Comparison of ENCODE assay signal across 7 mouse cellular contexts in genomic region chr6:9234802-9235201, GRCm38 (mm10).
DNase-seq lines count a peak whose midpoint lies in the region; ATAC-seq and TF ChIP-seq lines count a peak whose summit lies in the region.

No protein-coding gene starts in this region.

- CTCF ChIA-PET in Patski (lab: Charles Lee): interaction anchor here (1.2 kb wide), 2 partner anchors 12 to 31 kb away, joined by 3 read pairs; no protein-coding TSS in a partner anchor

- H3K27me3 ChIP-seq in CH12.LX (replicated peaks): no peaks in the 10 kb centered on the region
- no peaks in the 10 kb centered on the region for H3K27me3 ChIP-seq in Patski
- H3K27me3 ChIP-seq in embryonic facial prominence, embryonic 11.5 days (ENCODE audit: control insufficient read depth, insufficient read depth, low read length): no peaks in the 10 kb centered on the region

- ATAC-seq in Patski: no peak
- ATAC-seq in embryonic facial prominence, embryonic 11.5 days (replicated peaks; ENCODE audit: insufficient number of reproducible peaks, low FRiP score, low TSS enrichment, low read depth): no peak
- ATAC-seq in granulocyte monocyte progenitor cell, adult 5-6 weeks (replicated peaks; ENCODE audit: poor library complexity, severe bottlenecking): no peak

- no peak for TF ChIP-seq EP300 in CH12.LX (IDR thresholded peaks at IDR 0.05; ENCODE audit: low read length)

- H3K4me3 ChIP-seq in CH12.LX (replicated peaks in 1 of 3; ENCODE audit: low read depth in 2 of 3, low read length in 2 of 3, poor library complexity in 1 of 3): no peak overlapping the region
- H3K4me3 ChIP-seq in embryonic facial prominence, embryonic 11.5 days (ENCODE audit: low read depth, low read length): no peak overlapping the region

- in situ Hi-C loops in CH12.LX (cut with MboI; ENCODE audit: low pct_ligation_motif_present, low pct_unique_long_range_greater_than_20kb, low sequenced_read_pairs) (loop anchor here (25.0 kb wide), 1 partner anchor 298 kb away; the partner anchor contains the start of gene Nxph1), Patski (cut with MboI; ENCODE audit: low pct_unique_long_range_greater_than_20kb) (no loop called here)

- TF ChIP-seq POLR2A in CH12.LX (IDR thresholded peaks at IDR 0.05; ENCODE audit: low read depth, low read length): no peak

- H3K4me1 ChIP-seq in CH12.LX (ENCODE audit: control insufficient read depth in 1 of 2, insufficient read depth in 2 of 2): no peaks in the 10 kb centered on the region
- no peaks in the 10 kb centered on the region for H3K4me1 ChIP-seq in embryonic facial prominence, embryonic 11.5 days (ENCODE audit: control insufficient read depth, insufficient read depth, low read length)

- H3K79me2 ChIP-seq in CH12.LX (replicated peaks; ENCODE audit: control insufficient read depth, extremely low read depth, insufficient read depth, poor library complexity, severe bottlenecking): no peaks in the 10 kb centered on the region

- peak; percentile 20 to 78; a peak in 3 of 4 replicates for TF ChIP-seq CTCF in CH12.LX (conservative IDR thresholded peaks at IDR 0.05 in 1 of 2, IDR thresholded peaks at IDR 0.05 in 1 of 2; ENCODE audit: low read depth in 2 of 2, low read length in 2 of 2)
- peak; percentile 44 for TF ChIP-seq CTCF in Patski (IDR thresholded peaks at IDR 0.05)

- H3K4me2 ChIP-seq in CH12.LX (ENCODE audit: insufficient read depth, low read depth, poor library complexity, severe bottlenecking): no peak overlapping the region
- H3K4me2 ChIP-seq in embryonic facial prominence, embryonic 11.5 days (ENCODE audit: low read depth, low read length): no peak overlapping the region

- dilution Hi-C loops in CH12.LX (cut with MboI; ENCODE audit: extremely low pct_ligation_motif_present, extremely low pct_unique_long_range_greater_than_20kb, low sequenced_read_pairs): no loop called here

- H3K9ac ChIP-seq in CH12.LX (ENCODE audit: insufficient read depth, low read depth): no peak overlapping the region
- no peak overlapping the region for H3K9ac ChIP-seq in embryonic facial prominence, embryonic 11.5 days (replicated peaks; ENCODE audit: low read length)

- POLR2A ChIA-PET in Patski (lab: Charles Lee): no interaction called here

- H3K36me3 ChIP-seq in CH12.LX (replicated peaks in 1 of 2; ENCODE audit: control insufficient read depth in 1 of 2, insufficient read depth in 1 of 2, low read length in 1 of 2): no peaks in the 10 kb centered on the region
- no peaks in the 10 kb centered on the region for H3K36me3 ChIP-seq in embryonic facial prominence, embryonic 11.5 days (replicated peaks; ENCODE audit: control insufficient read depth, insufficient read depth, low read depth, low read length)

- TF ChIP-seq RAD21 in CH12.LX (IDR thresholded peaks at IDR 0.05; ENCODE audit: low read depth, low read length): peak; percentile 69

- DNase-seq in kidney, adult 9 months: peak; percentile 55
- DNase-seq in kidney, adult 11 months: no peak
- DNase-seq in CH12.LX (ENCODE audit: extremely low read depth) (peak; percentile 58), Patski (ENCODE audit: low read depth, low spot score) (no peak)
- peak; percentile 68 for DNase-seq in embryonic facial prominence, embryonic 11.5 days (ENCODE audit: low spot score)
- DNase-seq in B cell, adult 2 months: no peak

- H3K27ac ChIP-seq in CH12.LX (ENCODE audit: insufficient read depth, low read depth): no peak overlapping the region
- no peak overlapping the region for H3K27ac ChIP-seq in embryonic facial prominence, embryonic 11.5 days (replicated peaks; ENCODE audit: low read depth, low read length)

- no peaks in the 10 kb centered on the region for H3K9me3 ChIP-seq in CH12.LX (replicated peaks; ENCODE audit: low read length)
- H3K9me3 ChIP-seq in embryonic facial prominence, embryonic 11.5 days (replicated peaks; ENCODE audit: control insufficient read depth, low read length): no peaks in the 10 kb centered on the region

TF ChIP-seq in CH12.LX, 34 proteins besides CTCF, POLR2A, EP300 and RAD21:
- TF ChIP-seq E2F4 (IDR thresholded peaks at IDR 0.05; ENCODE audit: insufficient replicate concordance, low read depth, low read length) (no peak), UBTF (IDR thresholded peaks at IDR 0.05; ENCODE audit: low read depth, low read length) (no peak), CHD1 (IDR thresholded peaks at IDR 0.05; ENCODE audit: low read depth, low read length) (no peak), MAZ (IDR thresholded peaks at IDR 0.05; ENCODE audit: low read depth, low read length) (no peak), SMC3 (IDR thresholded peaks at IDR 0.05; ENCODE audit: low read depth, low read length) (peak; percentile 78), ZC3H11A (IDR thresholded peaks at IDR 0.05; ENCODE audit: low read depth, low read length) (0 out of 2 replicates have a peak, but pooled peaks have one; percentile 2), NELFE (IDR thresholded peaks at IDR 0.05; ENCODE audit: low read depth, low read length) (no peak)

Comparison
In these comparisons a context has a peak if more than half of its experiments do, and no peak if none do; other contexts are left out.
1. DNase-seq: peak in kidney, adult 9 months (single experiment), CH12.LX (single experiment) and embryonic facial prominence, embryonic 11.5 days (single experiment); none in kidney, adult 11 months (single experiment), Patski (single experiment) and B cell, adult 2 months (0 of 2).